Mouse (Mus musculus) liver, embryonic 18 days (tissue): ENCODE data around the gene Atg2b. TPM values are rescaled to one million over a fixed set of nuclear protein-coding genes. Genes with fewer than 3 reads are reported as not detected.

ENCODE experiments used
- polyA plus RNA-seq: library from polyadenylated mRNA; depleted of rRNA; stranded (reverse); fragments of >200 nt; gene quantifications from 2 replicates; pipeline ENCODE4 v1.2.3, GENCODE M21; 2012; rRNA removed

The Atg2b gene
- 9.9 and 13.2 TPM in 2 replicates for polyA plus RNA-seq

GRCm38 (mm10) chr12:105685001-105685691, at the start of gene Atg2b:
Gene Atg2b, minus strand, starts transcription at chr12:105685211.

GRCm38 (mm10) chr12:105705799-105706487, 20.9 kb upstream of the Atg2b start, which contains the start of gene Ak7:
Gene Ak7, plus strand, starts transcription at chr12:105705976.

GRCm38 (mm10) chr12:105683933-105684901, 794 bp downstream of the Atg2b start, which contains the start of gene Gskip:
Gene Gskip, plus strand, starts transcription at chr12:105684829.

GRCm38 (mm10) chr12:105602581-105603210, 82.3 kb downstream of the Atg2b start, which contains the start of gene Bdkrb1:
Gene Bdkrb1, plus strand, starts transcription at chr12:105603085.

Other genes with a start within 250 kb of the Atg2b start
- gene D430019H16Rik, start 231.4 kb downstream of the Atg2b start, polyA plus RNA-seq = 0.31 and 0.32 TPM in 2 replicates
- gene Bdkrb2, start 122.0 kb downstream of the Atg2b start, polyA plus RNA-seq = 0.02 TPM in 2 replicates
- not detected in 2 replicates for gene Bdkrb1, start 82.1 kb downstream of the Atg2b start, polyA plus RNA-seq
- gene Gskip, start 382 bp downstream of the Atg2b start, polyA plus RNA-seq = 6.3 and 6.4 TPM in 2 replicates
- 0.37 and 0.44 TPM in 2 replicates for gene Ak7, start 20.8 kb upstream of the Atg2b start, polyA plus RNA-seq
- gene Papola, start 99.5 kb upstream of the Atg2b start, polyA plus RNA-seq = 54.1 and 61.4 TPM in 2 replicates